Mouse (Mus musculus): Measurements from ENCODE around the gene Vmn1r71. TPM values are rescaled to one million over a fixed set of nuclear protein-coding genes. Genes with fewer than 3 reads are reported as not detected.
"Not testable (repeated sequence)": the region's sequence is repeated elsewhere in the genome, so short reads cannot be mapped to it uniquely, and the experiment has no call there.

Vmn1r71 gene
- total RNA-seq (2021), result not detected
- not detected in 2 replicates for polyA plus RNA-seq (2012; rRNA removed)
- long read RNA-seq, result 0 reads

GRCm38 (mm10) chr7:10754264-10754663 lies at the start of gene Vmn1r71:
Gene Vmn1r71, minus strand, starts transcription at chr7:10754364.
- no peak for DNase-seq

GRCm38 (mm10) chr7:10757551-10757950 lies 3.4 kb upstream of the Vmn1r71 start:
- DNase-seq, result not testable (repeated sequence)

Other genes with a start within 250 kb of the Vmn1r71 start
- not detected for gene Vmn1r68, start 195.9 kb downstream of the Vmn1r71 start, total RNA-seq (2021)
- not detected in 2 replicates for gene Vmn1r68, start 195.9 kb downstream of the Vmn1r71 start, polyA plus RNA-seq (2012; rRNA removed)
- gene Vmn1r69, start 140.7 kb downstream of the Vmn1r71 start, total RNA-seq (2021), result not detected
- gene Vmn1r69, start 140.7 kb downstream of the Vmn1r71 start, polyA plus RNA-seq (2012; rRNA removed), result not detected in 2 replicates
- gene Vmn1r70, start 122.8 kb downstream of the Vmn1r71 start, total RNA-seq (2021), result not detected
- gene Vmn1r70, start 122.8 kb downstream of the Vmn1r71 start, polyA plus RNA-seq (2012; rRNA removed), result not detected in 2 replicates
- not detected for gene Nlrp4b, start 66.6 kb downstream of the Vmn1r71 start, total RNA-seq (2021)
- gene Nlrp4b, start 66.6 kb downstream of the Vmn1r71 start, polyA plus RNA-seq (2012; rRNA removed), result not detected in 2 replicates
- not detected for gene Zscan4b, start 150.7 kb upstream of the Vmn1r71 start, total RNA-seq (2021)
- not detected in 2 replicates for gene Zscan4b, start 150.7 kb upstream of the Vmn1r71 start, polyA plus RNA-seq (2012; rRNA removed)

Measured in adrenal gland, adult 2 months (tissue).